12 mouse cellular contexts compared by ENCODE assay signal in genomic region chr11:116813610-116814009, GRCm38 (mm10). TPM values are rescaled to one million over a fixed set of nuclear protein-coding genes. Genes with fewer than 3 reads are reported as not detected.
DNase-seq lines count a peak whose midpoint lies in the region; ATAC-seq lines count a peak whose summit lies in the region.
"Had no signal": no experiment of that assay in that cellular context is flagged by ENCODE, and none has a peak within 500 bp of the region (broad histone marks: within the 10 kb centered on the region; RNA-seq: fewer than 3 reads in every experiment).

No protein-coding gene starts in this region.

- 81% methylated on average over 13 of the region's 13 CpGs for WGBS in liver, embryonic 11.5 days
- WGBS in intestine, embryonic 16.5 days, result 77% methylated on average over 13 of the region's 13 CpGs
- WGBS in neural tube, embryonic 14.5 days, result 65% methylated on average over 13 of the region's 13 CpGs

- H3K4me3 ChIP-seq in liver, embryonic 11.5 days (ENCODE audit: low read depth, low read length), result no peak overlapping the region
- no peak overlapping the region for H3K4me3 ChIP-seq in intestine, embryonic 16.5 days (ENCODE audit: low read length)
- H3K4me3 ChIP-seq in neural tube, embryonic 14.5 days (ENCODE audit: low read depth, low read length), result no peak overlapping the region

- no peak overlapping the region for H3K9ac ChIP-seq in liver, embryonic 11.5 days (ENCODE audit: low read depth, low read length)
- H3K9ac ChIP-seq in intestine, embryonic 16.5 days (ENCODE audit: low read depth, low read length), result peak overlapping the region; percentile 50; the same call in 1 of the 2 replicates
- H3K9ac ChIP-seq in neural tube, embryonic 14.5 days (replicated peaks; ENCODE audit: low read depth, low read length), result 0 out of 2 replicates have a peak overlapping the region, but pooled peaks have one; percentile 2

- H3K4me2 ChIP-seq in liver, embryonic 11.5 days, result no peak overlapping the region
- no peak overlapping the region for H3K4me2 ChIP-seq in intestine, embryonic 16.5 days (ENCODE audit: low read depth, low read length)
- H3K4me2 ChIP-seq in neural tube, embryonic 14.5 days (ENCODE audit: low read depth, low read length), result no peak overlapping the region

- ATAC-seq in liver, embryonic 11.5 days (replicated peaks; ENCODE audit: low FRiP score), result no peak
- ATAC-seq in intestine, embryonic 16.5 days, result no peak
- ATAC-seq in neural tube, embryonic 14.5 days (ENCODE audit: low read depth), result no peak

- H3K27me3 ChIP-seq in liver, embryonic 11.5 days (replicated peaks; ENCODE audit: control insufficient read depth, insufficient read depth, low read length), result no peaks in the 10 kb centered on the region; the same call in 1 of the 2 replicates
- H3K27me3 ChIP-seq in intestine, embryonic 16.5 days (replicated peaks; ENCODE audit: control insufficient read depth, insufficient read depth, low read length), result no peaks in the 10 kb centered on the region
- no peaks in the 10 kb centered on the region for H3K27me3 ChIP-seq in neural tube, embryonic 14.5 days (ENCODE audit: control insufficient read depth, insufficient read depth, low read length)

- no peaks in the 10 kb centered on the region for H3K9me3 ChIP-seq in liver, embryonic 11.5 days (ENCODE audit: control insufficient read depth, low read length)
- H3K9me3 ChIP-seq in intestine, embryonic 16.5 days (ENCODE audit: control insufficient read depth, low read length), result no peaks in the 10 kb centered on the region
- no peaks in the 10 kb centered on the region for H3K9me3 ChIP-seq in neural tube, embryonic 14.5 days (ENCODE audit: control insufficient read depth, low read length)

- peak; percentile 16 for DNase-seq in cerebellum, adult 9-10 months
- DNase-seq in cerebellum, postnatal 25 days, result no peak
- no peak for DNase-seq in liver, embryonic 11.5 days (ENCODE audit: low spot score)
- DNase-seq in liver, result no peak
- DNase-seq in left cerebral cortex, adult 9 months (ENCODE audit: low spot score in 2 of 2), result no peak
- DNase-seq in left cerebral cortex, postnatal 25 days (ENCODE audit: low spot score in 2 of 2), result no peak
- DNase-seq: cerebellum, postnatal 36 days; right cerebral cortex, postnatal 25 days had no signal

- intact Hi-C loops in left cerebral cortex, postnatal 25 days (cut with DNase I), result no loop called here

- H3K4me1 ChIP-seq in liver, embryonic 11.5 days (replicated peaks; ENCODE audit: control insufficient read depth, insufficient read depth, low read length), result peaks cover 38% of the 10 kb centered on the region
- peaks cover 59% of the 10 kb centered on the region for H3K4me1 ChIP-seq in intestine, embryonic 16.5 days (ENCODE audit: control insufficient read depth, insufficient read depth, low read length)
- peaks cover 51% of the 10 kb centered on the region for H3K4me1 ChIP-seq in neural tube, embryonic 14.5 days (ENCODE audit: control insufficient read depth, insufficient read depth, low read length)

- H3K36me3 ChIP-seq in liver, embryonic 11.5 days (ENCODE audit: control insufficient read depth, insufficient read depth, low read length), result no peaks in the 10 kb centered on the region
- no peaks in the 10 kb centered on the region; the same call in 1 of the 2 replicates for H3K36me3 ChIP-seq in intestine, embryonic 16.5 days (ENCODE audit: control insufficient read depth, insufficient read depth, low read length)
- H3K36me3 ChIP-seq in neural tube, embryonic 14.5 days (ENCODE audit: control insufficient read depth, insufficient read depth, low read length), result no peaks in the 10 kb centered on the region

- peak overlapping the region; percentile 66; the same call in 1 of the 2 replicates for H3K27ac ChIP-seq in liver, embryonic 11.5 days (ENCODE audit: low read depth, low read length)
- peak overlapping the region; percentile 90 for H3K27ac ChIP-seq in intestine, embryonic 16.5 days (ENCODE audit: low read length)
- H3K27ac ChIP-seq in neural tube, embryonic 14.5 days (ENCODE audit: low read depth, low read length), result peak overlapping the region; percentile 94
- H3K27ac ChIP-seq: macrophage had no signal

RNA-seq across cellular contexts. Expression of gene Mxra7, which starts 14.2 kb away (rescaled TPM):
- 8.4 and 9.3 TPM in 2 replicates for polyA plus RNA-seq in liver, embryonic 11.5 days (2014; fragmentation: Nextera tagmentation; extraction: Ambion mirVana)
- polyA plus RNA-seq in intestine, embryonic 16.5 days (2015; fragmentation: Nextera tagmentation; extraction: Ambion mirVana), result 20.6 and 20.8 TPM in 2 replicates
- 29.9 and 40.4 TPM in 2 replicates for polyA plus RNA-seq in neural tube, embryonic 14.5 days (2014; fragmentation: Nextera tagmentation; extraction: Ambion mirVana)
- 10 to 100 TPM; 10.4 to 15.9 TPM for total RNA-seq in left cerebral cortex, postnatal 25 days (2021)
- polyA plus RNA-seq: macrophage had no signal

RNA-seq across cellular contexts. Expression of gene Mettl23, which starts 29.5 kb away (rescaled TPM):
- 65.1 and 73.9 TPM in 2 replicates for polyA plus RNA-seq in liver, embryonic 11.5 days (2014; fragmentation: Nextera tagmentation; extraction: Ambion mirVana)
- 58.4 and 65.8 TPM in 2 replicates for polyA plus RNA-seq in intestine, embryonic 16.5 days (2015; fragmentation: Nextera tagmentation; extraction: Ambion mirVana)
- 67.4 and 73.3 TPM in 2 replicates for polyA plus RNA-seq in neural tube, embryonic 14.5 days (2014; fragmentation: Nextera tagmentation; extraction: Ambion mirVana)
- 10 to 100 TPM; 28.6 to 29.7 TPM for total RNA-seq in left cerebral cortex, postnatal 25 days (2021)

RNA-seq across cellular contexts. Expression of gene Jmjd6, which starts 29.6 kb away (rescaled TPM):
- 93.1 and 102 TPM in 2 replicates for polyA plus RNA-seq in liver, embryonic 11.5 days (2014; fragmentation: Nextera tagmentation; extraction: Ambion mirVana)
- polyA plus RNA-seq in intestine, embryonic 16.5 days (2015; fragmentation: Nextera tagmentation; extraction: Ambion mirVana), result 86.7 and 91.2 TPM in 2 replicates
- 65.6 and 71.7 TPM in 2 replicates for polyA plus RNA-seq in neural tube, embryonic 14.5 days (2014; fragmentation: Nextera tagmentation; extraction: Ambion mirVana)
- 10 to 100 TPM; 34.0 TPM for total RNA-seq in left cerebral cortex, postnatal 25 days (2021)

RNA-seq across cellular contexts. Expression of gene St6galnac1, which starts 38.3 kb away (rescaled TPM):
- not detected in 2 replicates for polyA plus RNA-seq in liver, embryonic 11.5 days (2014; fragmentation: Nextera tagmentation; extraction: Ambion mirVana)
- polyA plus RNA-seq in intestine, embryonic 16.5 days (2015; fragmentation: Nextera tagmentation; extraction: Ambion mirVana), result 0.07 TPM in 1 of 2 replicates, not detected in the other
- not detected in 2 replicates for polyA plus RNA-seq in neural tube, embryonic 14.5 days (2014; fragmentation: Nextera tagmentation; extraction: Ambion mirVana)
- not detected for total RNA-seq in left cerebral cortex, postnatal 25 days (2021)
- total RNA-seq: hematopoietic stem cell, adult 5-6 weeks had no signal
- polyA plus RNA-seq: macrophage had no signal

RNA-seq across cellular contexts. Expression of gene Mfsd11, which starts 38.6 kb away (rescaled TPM):
- polyA plus RNA-seq in liver, embryonic 11.5 days (2014; fragmentation: Nextera tagmentation; extraction: Ambion mirVana), result 21.4 and 23.9 TPM in 2 replicates
- 47.3 and 66.2 TPM in 2 replicates for polyA plus RNA-seq in intestine, embryonic 16.5 days (2015; fragmentation: Nextera tagmentation; extraction: Ambion mirVana)
- polyA plus RNA-seq in neural tube, embryonic 14.5 days (2014; fragmentation: Nextera tagmentation; extraction: Ambion mirVana), result 40.6 and 53.9 TPM in 2 replicates
- 10 to 100 TPM; 35.2 to 49.6 TPM for total RNA-seq in left cerebral cortex, postnatal 25 days (2021)
